Mouse (Mus musculus) right cerebral cortex, adult 18-20 months (tissue): ENCODE measurements around the gene Sh3bp5.

Experiments
- DNase-seq: peaks from one replicate; pipeline ENCODE4 v3.0.0; 2022; ENCODE audit warnings: mixed read lengths

The Sh3bp5 gene

GRCm38 (mm10) chr14:31392300-31392699, 43.6 kb downstream of the Sh3bp5 start:
- no peak for DNase-seq

- DNase-seq = no peak
Measured at GRCm38 (mm10) chr14:31389421-31390147, 46.3 kb downstream of the Sh3bp5 start.

GRCm38 (mm10) chr14:31388086-31388872, 47.6 kb downstream of the Sh3bp5 start:
- DNase-seq = no peak

GRCm38 (mm10) chr14:31387301-31387981, 48.4 kb downstream of the Sh3bp5 start:
- DNase-seq = no peak

- peak; percentile 66 for DNase-seq
Measured at GRCm38 (mm10) chr14:31385977-31386697, 49.7 kb downstream of the Sh3bp5 start.

GRCm38 (mm10) chr14:31385406-31385805, 50.5 kb downstream of the Sh3bp5 start:
- no peak for DNase-seq

- no peak for DNase-seq
Measured at GRCm38 (mm10) chr14:31384366-31385323, 51.2 kb downstream of the Sh3bp5 start.

GRCm38 (mm10) chr14:31383470-31384050, 52.3 kb downstream of the Sh3bp5 start:
- peak; percentile 84 for DNase-seq

GRCm38 (mm10) chr14:31382276-31382675, 53.6 kb downstream of the Sh3bp5 start:
- DNase-seq = no peak

GRCm38 (mm10) chr14:31376331-31376730, 59.5 kb downstream of the Sh3bp5 start:
- no peak for DNase-seq

- no peak for DNase-seq
Measured at GRCm38 (mm10) chr14:31374390-31374789, 61.5 kb downstream of the Sh3bp5 start.

- DNase-seq = no peak
Measured at GRCm38 (mm10) chr14:31369377-31369776, 66.5 kb downstream of the Sh3bp5 start.

- no peak for DNase-seq
Measured at GRCm38 (mm10) chr14:31367951-31368350, 67.9 kb downstream of the Sh3bp5 start.

GRCm38 (mm10) chr14:31365350-31365749, 70.5 kb downstream of the Sh3bp5 start:
- DNase-seq = peak; percentile 71

GRCm38 (mm10) chr14:31364589-31364988, 71.3 kb downstream of the Sh3bp5 start:
- no peak for DNase-seq

GRCm38 (mm10) chr14:31362236-31362635, 73.6 kb downstream of the Sh3bp5 start:
- no peak for DNase-seq

GRCm38 (mm10) chr14:31345367-31345766, 90.5 kb downstream of the Sh3bp5 start:
- DNase-seq = no peak

GRCm38 (mm10) chr14:31343241-31343640, 92.6 kb downstream of the Sh3bp5 start:
- no peak for DNase-seq

- no peak for DNase-seq
Measured at GRCm38 (mm10) chr14:31337947-31338346, 97.9 kb downstream of the Sh3bp5 start.

GRCm38 (mm10) chr14:31337406-31337805, 98.5 kb downstream of the Sh3bp5 start:
- DNase-seq = no peak
